Mouse (Mus musculus) cerebellum, postnatal 10 days (tissue): ENCODE data around the gene Sgsm3.

Source experiments
- DNase-seq, 2 experiments: peaks; one replicate each; pipeline ENCODE4 v3.0.0; 2021; ENCODE audit warnings: mixed read lengths in 2 of 2

Sgsm3 gene

DNA sequence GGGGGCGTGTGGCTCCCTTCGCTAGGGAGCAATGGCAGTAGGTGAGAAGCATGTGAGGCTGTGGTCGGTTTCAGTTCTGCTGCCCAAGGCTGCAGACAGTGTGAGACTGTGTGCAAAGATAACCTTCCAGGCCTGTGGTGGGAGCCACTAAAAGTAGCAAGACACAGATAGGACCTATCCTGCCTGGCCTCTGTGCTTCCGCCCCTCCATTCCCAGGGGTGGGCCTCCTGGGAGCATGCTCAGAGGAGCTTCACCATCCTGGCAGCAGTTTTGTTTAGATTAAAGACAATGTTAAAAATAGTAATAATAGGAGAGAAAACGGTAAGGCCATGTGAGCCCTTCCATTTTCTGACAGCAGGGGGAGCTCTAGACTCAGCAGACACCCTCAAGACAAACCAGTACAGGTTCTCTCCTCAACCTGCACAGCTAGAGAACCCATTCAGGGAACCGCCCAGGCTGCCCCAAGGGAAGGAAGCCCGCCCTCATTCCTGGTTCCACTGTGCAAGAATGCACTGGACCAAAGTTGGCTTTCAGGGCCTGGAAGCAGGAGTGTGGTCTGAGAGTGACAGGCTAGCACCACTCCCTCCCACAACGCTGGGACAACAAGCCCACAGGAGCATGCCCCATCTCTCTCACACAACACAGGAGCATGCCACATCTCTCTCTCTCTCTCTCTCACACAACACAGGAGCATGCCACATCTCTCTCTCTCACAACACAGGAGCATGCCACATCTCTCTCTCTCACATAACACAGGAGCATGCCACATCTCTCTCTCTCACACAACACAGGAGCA is 50.0 kb downstream of the Sgsm3 start:
- peak; percentile 85 to 90 for DNase-seq

GRCm38 (mm10) chr15:81030891-81031425 is 53.4 kb downstream of the Sgsm3 start:
- no peak for DNase-seq

- DNase-seq, result no peak
These were observed 54.0 kb downstream of the Sgsm3 start for GRCm38 (mm10) chr15:81031611-81032010.

DNA sequence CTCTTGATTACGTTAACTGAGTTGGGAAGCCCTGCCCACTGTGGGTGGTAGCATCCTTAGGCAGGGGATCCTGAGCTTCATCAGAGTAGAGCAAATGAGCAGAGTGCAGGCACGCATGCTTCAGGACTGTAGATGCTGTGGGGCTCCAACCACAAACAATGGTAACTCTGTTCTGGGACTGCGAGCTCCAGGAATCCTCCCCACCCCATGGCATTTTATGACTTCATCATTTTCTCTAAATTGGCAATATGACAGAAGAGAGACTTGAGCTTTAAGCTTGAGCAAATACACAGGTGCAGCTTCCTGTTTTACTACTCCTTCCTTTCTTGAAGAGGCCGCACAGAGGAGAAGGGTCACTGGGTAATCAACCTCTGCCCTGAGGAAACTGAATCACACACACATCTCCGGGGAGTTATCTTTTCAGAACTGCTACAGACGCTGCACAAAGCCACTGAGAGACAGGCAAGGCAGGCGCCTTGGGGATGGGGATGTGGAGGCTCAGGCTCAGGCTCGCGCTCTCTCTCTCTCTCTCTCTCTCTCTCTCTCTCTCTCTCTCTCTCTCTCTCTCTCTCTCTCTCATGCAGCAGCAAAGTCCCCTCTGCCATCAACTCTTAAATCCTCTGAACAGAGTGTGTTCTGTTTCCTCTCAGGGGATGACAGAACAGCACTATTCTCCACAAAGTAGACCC is 55.5 kb downstream of the Sgsm3 start:
- no peak for DNase-seq

DNA sequence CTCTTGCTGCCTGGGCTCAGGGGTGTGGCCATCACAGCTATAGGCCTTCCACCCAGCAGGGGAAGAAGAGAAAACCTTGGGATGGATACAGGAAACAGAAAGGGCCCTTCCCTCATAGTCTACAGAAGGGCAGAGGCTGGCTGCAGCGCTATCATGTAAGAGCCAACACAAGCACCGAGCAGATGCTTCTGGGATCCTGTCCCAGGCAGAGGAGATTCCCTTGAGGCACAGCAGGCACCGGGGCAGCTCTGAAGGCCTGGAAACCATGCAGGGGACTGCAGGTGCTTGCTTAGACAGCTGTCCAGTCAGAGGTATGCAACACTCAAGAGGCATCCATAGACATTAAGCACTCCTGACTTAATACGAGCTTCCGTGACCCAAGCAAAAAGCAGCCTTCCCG is 56.6 kb downstream of the Sgsm3 start:
- peak in 1 of 2 experiments; percentile 36 for DNase-seq

GRCm38 (mm10) chr15:81035417-81036162 is 58.0 kb downstream of the Sgsm3 start:
- peak in 1 of 2 experiments; percentile 36 for DNase-seq

DNA sequence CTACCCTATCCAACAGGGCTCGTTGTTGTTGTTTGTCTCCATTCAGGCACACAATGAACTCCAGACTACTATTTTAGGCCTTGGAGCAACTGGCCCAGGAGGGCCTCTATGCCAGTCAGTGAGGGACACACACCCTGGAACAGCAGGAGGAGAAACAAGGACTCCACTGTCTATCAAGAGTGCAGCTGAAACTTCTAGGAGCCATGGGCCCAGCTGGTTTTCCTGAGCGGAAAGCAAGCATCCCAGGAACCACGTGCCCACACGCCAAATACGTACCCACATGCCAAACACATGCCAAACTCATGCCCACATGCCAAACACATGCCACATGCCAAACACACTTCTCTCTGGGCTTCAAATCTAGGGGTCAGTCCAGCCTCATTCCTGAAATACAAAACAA is 60.9 kb downstream of the Sgsm3 start:
- DNase-seq, result no peak

DNA sequence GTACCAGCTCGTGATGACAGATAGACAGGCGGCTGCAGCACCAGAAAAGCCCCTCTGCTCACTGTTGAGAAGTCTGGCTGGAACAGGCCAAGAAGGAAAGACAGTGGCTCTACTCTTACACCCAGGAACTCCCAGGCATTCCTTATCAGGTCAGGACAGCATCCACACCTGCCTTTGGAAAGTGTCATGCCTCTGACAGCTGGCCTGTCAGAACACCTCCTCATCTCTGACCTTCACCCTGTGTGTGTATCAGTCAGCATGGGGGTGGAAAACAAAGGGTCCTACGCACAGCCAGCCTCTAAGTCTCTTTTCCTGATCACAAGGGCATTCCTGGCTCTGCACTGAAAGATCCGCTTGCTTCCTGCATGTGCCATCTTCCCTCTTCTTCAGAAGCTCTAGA is 64.2 kb downstream of the Sgsm3 start:
- no peak for DNase-seq

- peak in 1 of 2 experiments; percentile 31 for DNase-seq
These were observed 64.8 kb downstream of the Sgsm3 start for GRCm38 (mm10) chr15:81042276-81042931.

GRCm38 (mm10) chr15:81044446-81044845 is 66.9 kb downstream of the Sgsm3 start:
- DNase-seq, result no peak

DNA sequence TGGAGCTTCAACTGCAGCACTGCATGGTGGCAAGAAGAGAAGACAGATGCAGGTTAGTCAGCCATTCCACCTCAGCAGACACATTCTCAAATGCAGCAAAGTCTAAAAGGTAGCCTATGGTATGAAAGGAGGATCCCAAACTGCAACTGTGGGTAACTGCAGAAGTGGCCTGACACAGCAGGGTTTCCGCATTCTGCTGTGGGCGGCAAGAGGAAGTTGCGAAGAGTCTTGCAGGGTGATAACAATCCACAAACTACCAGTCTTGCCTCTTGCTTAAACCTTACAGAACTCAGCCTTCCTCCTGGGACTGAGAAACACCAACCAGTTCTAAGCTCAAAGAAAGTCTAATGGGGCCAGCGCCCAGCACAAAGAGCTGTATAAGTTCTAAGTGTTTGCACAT is 67.8 kb downstream of the Sgsm3 start:
- DNase-seq, result no peak

- no peak for DNase-seq
These were observed 68.5 kb downstream of the Sgsm3 start for GRCm38 (mm10) chr15:81046061-81046460.

- DNase-seq, result no peak
These were observed 69.9 kb downstream of the Sgsm3 start for GRCm38 (mm10) chr15:81047497-81047896.

GRCm38 (mm10) chr15:81049401-81050053 is 72.0 kb downstream of the Sgsm3 start:
- DNase-seq, result peak; percentile 51 to 60

- no peak for DNase-seq
These were observed 72.9 kb downstream of the Sgsm3 start for GRCm38 (mm10) chr15:81050488-81050887.

DNA sequence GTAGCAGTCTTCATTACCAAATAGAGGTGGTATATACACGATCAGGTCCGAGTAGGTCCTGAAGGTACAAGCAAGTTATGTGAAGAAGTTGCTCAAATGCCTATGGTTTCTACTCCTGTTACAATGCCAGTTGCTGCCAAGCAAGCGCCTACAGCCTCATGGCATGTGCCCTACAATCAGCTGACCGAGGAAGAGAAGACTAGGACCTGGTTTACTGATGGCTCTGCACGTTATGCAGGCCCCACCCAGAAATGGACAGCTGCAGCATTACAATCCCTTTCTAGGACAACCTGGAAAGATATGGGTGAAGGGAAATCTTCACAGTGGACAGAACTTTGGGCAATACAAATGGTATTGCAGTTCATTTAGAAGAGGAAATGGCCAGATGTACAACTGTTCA is 74.9 kb downstream of the Sgsm3 start:
- no peak for DNase-seq

DNA sequence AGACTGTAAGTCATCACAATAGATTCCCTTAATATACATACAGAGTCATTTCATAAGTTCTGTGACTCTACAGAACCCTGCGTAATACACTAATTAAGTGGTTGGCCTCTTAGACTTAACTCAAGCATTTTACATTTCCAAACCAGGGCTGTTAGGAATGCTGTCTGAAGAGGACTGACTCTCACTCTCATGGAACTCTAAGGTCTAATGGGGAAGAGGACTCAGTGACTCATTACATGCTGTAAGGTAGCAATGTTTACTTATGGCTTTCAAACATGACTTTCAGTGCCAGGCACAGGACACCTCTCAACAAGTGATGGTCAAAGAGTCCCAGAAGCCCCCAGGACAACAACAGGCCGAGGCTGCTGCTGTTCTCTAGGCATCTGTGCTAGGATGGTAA is 77.9 kb downstream of the Sgsm3 start:
- DNase-seq, result no peak

- DNase-seq, result no peak
These were observed 80.2 kb downstream of the Sgsm3 start for GRCm38 (mm10) chr15:81057736-81058135.

DNA sequence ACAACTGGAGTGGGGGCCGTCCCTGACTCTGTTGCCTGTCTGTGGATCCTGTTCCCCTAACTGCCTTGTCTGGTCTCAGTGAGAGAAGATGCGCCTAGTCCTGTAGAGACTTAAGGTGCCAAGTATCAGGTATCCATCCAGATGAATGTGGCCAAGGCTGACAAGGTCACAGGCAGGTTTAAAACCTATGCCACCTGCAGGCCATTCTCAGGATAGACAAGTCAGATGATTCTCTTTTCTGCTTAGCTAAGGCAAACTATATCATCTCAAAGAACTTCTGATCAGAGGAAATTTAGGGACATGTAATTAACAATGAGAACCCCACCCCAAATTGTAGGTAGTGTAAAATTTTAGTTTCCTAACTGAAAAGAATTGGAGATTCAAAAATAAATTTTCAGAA is 83.4 kb downstream of the Sgsm3 start:
- no peak for DNase-seq
